Mouse (Mus musculus) heart, embryonic 10.5 days (tissue): ENCODE data around the gene Grb2. TPM values are rescaled to one million over a fixed set of nuclear protein-coding genes. Genes with fewer than 3 reads are reported as not detected.
A peak's percentile ranks its signal among the peaks of the same experiment; 100 is the strongest.

Experiments
- DNase-seq: peaks from one replicate; pipeline ENCODE4 v3.0.0-alpha.2; 2017; ENCODE audit warnings: low spot score
- H3K27ac ChIP-seq: fragments of 300-500 bp; sonication (generic); 2 replicates; pipeline ENCODE4 v1.5.1; 2016; ENCODE audit warnings: mild to moderate bottlenecking
- H3K27me3 ChIP-seq: fragments of 300-500 bp; sonication (generic); 2 replicates; pipeline ENCODE4 v1.6.1; 2016; ENCODE audit warnings: mild to moderate bottlenecking; ENCODE audit not compliant: poor library complexity, insufficient read depth, severe bottlenecking
- H3K36me3 ChIP-seq: fragments of 300-500 bp; sonication (generic); 2 replicates; pipeline ENCODE4 v1.6.1; 2016; ENCODE audit warnings: mild to moderate bottlenecking, moderate library complexity
- H3K4me1 ChIP-seq: fragments of 300-500 bp; sonication (generic); 2 replicates; pipeline ENCODE4 v1.6.1; 2016; ENCODE audit warnings: mild to moderate bottlenecking
- H3K4me3 ChIP-seq: fragments of 300-500 bp; sonication (generic); 2 replicates; pipeline ENCODE4 v1.5.1; 2016; ENCODE audit warnings: mild to moderate bottlenecking, moderate library complexity
- H3K9me3 ChIP-seq: fragments of 300-500 bp; sonication (generic); 2 replicates; pipeline ENCODE4 v1.6.1; 2016; ENCODE audit warnings: mild to moderate bottlenecking, moderate library complexity
- WGBS: fragments of 180-500 bp; shearing (Covaris S2); methylation state at CpG from one replicate; pipeline ENCODE4 v1.1.7; 2016; 5-methylcytosine and 5-hydroxymethylcytosine counted together
- polyA plus RNA-seq: library from polyadenylated mRNA; unstranded; fragments of >200 nt; fragmentation: Nextera tagmentation; extraction: Ambion mirVana; gene quantifications from 2 replicates; pipeline ENCODE4 v1.2.1, GENCODE M21; 2016

The Grb2 gene
- polyA plus RNA-seq, 1 experiment from 2014 or later, result 107 TPM

DNA sequence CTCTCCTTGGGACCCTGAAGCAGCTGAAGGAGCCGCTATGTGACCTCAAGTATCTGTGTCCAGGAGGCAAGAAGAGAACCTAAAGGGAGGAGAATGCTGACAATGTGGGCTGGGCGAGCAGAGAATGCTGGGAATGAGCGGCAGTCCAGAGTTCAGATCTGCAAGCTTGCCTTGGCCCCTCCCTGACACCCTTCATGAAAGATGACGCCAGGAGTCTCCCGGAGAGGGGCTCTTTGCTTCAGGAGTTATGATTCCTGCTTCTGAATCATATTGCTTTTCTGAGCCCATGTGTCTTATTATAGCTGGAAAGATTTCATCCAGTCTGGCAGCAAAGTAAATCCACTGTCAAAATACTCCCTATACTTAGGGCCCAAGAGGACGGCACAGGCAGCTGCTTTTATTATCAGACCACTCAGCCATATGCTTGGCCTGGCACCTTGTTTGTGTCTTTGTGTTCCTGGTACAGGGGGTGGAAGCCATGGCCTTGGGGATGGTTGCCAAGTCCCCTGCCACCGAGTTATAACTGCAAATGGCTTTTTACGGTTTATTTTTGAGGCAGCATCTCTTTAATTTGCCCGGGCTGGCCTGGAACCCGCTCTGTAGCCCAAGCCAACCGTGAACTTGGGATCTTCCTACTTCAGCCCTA lies 25.8 kb upstream of the Grb2 start:
- Histone ChIP-seq H3K36me3 (no peaks in the 10 kb centered on the region), H3K4me3 (no peak overlapping the region), H3K27ac (peak overlapping the region; percentile 44; the same call in 1 of the 2 replicates), H3K9me3 (no peaks in the 10 kb centered on the region), H3K4me1 (peaks cover 23% of the 10 kb centered on the region), H3K27me3 (no peaks in the 10 kb centered on the region)
- WGBS, result 59% methylated on average over 11 of the region's 11 CpGs
- no peak for DNase-seq

DNA sequence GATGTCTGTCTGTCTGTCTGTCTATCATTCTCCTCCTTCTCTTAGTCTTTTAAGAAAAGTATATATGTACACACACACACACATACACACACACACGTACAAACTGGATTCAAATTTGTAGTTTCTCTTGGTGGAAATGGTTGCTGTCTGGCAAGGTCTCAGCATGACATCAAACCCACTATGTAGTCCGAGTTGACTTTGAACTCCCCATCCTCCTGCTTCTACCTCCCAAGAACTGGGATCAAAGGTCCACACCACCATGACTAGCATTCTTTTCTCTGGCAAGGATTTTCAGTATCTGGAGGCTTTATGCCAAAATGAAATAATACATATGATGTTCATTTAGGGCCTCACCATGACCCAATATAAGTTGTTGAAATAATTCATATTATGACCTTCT lies 14.8 kb upstream of the Grb2 start:
- H3K27ac ChIP-seq, result no peak overlapping the region; the same call in 1 of the 2 replicates
- no peak overlapping the region for H3K4me3 ChIP-seq
- 72% methylated on average over 2 of the region's 2 CpGs for whole genome bisulfite sequencing
- H3K36me3 ChIP-seq, result no peaks in the 10 kb centered on the region
- H3K4me1 ChIP-seq, result peaks cover 5% of the 10 kb centered on the region; the same call in 1 of the 2 replicates
- DNase-seq, result no peak
- H3K9me3 ChIP-seq, result no peaks in the 10 kb centered on the region
- no peaks in the 10 kb centered on the region for H3K27me3 ChIP-seq

DNA sequence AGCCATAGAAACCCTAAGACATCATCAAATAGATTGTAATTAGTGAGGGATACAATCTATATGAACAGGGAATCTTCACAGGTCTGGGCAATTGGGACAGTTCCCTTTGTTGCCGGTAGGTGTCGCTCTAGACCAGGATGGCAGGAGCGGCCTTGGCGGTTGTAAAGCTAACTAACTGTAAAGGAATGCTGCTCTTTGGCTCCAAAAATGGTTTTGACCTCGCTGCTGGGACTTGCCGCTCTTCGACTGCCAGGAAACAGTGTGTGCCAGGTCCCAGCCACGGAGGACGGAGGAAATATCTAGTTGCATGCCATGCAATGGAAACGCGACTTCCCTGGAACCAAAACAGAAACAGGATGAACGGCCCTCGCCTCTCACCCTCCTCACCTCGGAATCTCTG lies 14.2 kb upstream of the Grb2 start:
- peak overlapping the region; percentile 49 for H3K27ac ChIP-seq
- H3K9me3 ChIP-seq, result no peaks in the 10 kb centered on the region
- WGBS, result 16% methylated on average over 14 of the region's 14 CpGs
- peaks cover 5% of the 10 kb centered on the region; the same call in 1 of the 2 replicates for H3K4me1 ChIP-seq
- H3K27me3 ChIP-seq, result no peaks in the 10 kb centered on the region
- H3K36me3 ChIP-seq, result no peaks in the 10 kb centered on the region
- DNase-seq, result peak; percentile 88
- H3K4me3 ChIP-seq, result peak overlapping the region; percentile 34; the same call in 1 of the 2 replicates

DNA sequence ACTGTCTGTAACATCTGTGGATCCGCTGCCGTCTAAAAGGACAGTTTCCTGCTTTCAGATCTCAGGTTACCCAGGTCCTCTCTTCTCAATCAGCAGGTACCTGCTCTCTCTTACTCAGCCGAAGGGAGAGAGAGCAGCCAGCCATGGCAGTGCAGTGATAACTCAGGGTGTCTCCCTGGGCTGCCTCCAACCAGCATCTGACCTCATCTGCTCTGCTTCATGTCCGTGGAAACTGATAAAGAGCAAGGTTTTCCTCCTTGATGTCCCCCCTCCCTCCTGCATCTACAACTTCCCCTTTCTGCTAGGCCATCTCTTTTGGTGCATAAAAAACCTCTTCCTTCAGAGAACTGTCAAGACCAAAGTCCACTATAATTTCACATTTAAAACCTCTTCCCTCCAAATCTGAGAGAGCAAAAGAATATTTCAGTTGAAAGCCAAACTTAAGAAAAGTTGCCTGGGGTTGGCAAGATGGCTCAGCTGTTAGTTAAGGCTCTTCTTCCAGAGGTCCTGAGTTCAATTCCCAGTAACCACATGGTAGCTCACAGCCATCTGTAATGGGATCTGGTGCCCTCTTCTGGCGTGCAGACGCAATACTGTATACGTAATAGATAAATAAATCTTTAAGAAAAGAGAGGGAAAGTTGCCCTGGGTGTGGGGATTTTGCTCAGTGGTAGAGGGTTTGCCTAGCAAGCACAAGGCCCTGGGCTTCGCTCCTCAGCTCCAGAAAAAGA lies 9.4 kb upstream of the Grb2 start:
- no peak overlapping the region for H3K27ac ChIP-seq
- no peaks in the 10 kb centered on the region for H3K36me3 ChIP-seq
- H3K27me3 ChIP-seq, result no peaks in the 10 kb centered on the region
- no peak for DNase-seq
- H3K9me3 ChIP-seq, result no peaks in the 10 kb centered on the region
- H3K4me1 ChIP-seq, result peaks cover 6% of the 10 kb centered on the region; the same call in 1 of the 2 replicates
- no peak overlapping the region for H3K4me3 ChIP-seq
- WGBS, result 49% methylated on average over 8 of the region's 8 CpGs

DNA sequence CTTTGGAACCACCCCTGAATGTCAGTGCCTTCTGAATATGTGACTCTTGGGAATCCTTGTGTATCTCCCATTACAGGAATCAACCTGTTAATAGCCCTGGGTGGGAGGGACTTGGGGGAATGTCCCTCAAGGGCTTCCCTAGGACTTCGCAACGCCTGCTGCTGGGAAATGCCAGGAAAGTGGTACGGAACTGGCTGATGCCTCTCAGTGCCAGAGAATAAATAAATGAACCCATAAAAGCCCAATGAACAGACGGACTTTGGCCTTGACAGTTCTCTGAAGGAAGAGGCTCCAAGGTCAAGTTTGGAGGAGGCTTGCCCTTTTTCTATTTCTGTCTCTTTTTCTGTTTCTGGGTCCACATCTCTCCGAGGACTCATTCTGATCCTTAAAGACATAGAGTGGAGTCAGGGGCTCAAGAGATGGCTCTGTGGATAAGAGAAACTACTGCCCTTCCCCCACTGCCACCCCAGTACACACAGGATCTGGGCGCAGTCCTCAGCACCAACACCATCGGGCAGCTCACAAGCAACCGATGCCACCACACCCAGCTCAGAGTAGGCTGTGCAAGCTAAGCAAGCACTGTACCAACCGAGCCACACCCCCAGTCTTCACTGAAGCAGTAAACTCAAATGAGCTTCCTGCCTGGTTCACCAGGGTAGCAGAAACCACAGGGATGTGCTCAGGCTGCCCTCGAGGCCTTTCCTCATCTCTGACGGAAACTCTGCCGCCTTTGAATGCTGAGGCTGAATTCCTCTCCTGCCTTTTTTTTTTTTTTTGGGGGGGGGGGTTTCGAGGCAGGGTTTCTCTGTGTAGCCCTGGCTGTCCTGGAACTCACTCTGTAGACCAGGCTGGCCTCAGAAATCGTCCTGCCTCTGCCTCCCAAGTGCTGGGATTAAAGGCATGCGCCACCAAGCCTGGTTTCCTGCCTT lies 8.3 kb upstream of the Grb2 start:
- H3K9me3 ChIP-seq, result no peaks in the 10 kb centered on the region
- peaks cover 8% of the 10 kb centered on the region; the same call in 1 of the 2 replicates for H3K4me1 ChIP-seq
- H3K27me3 ChIP-seq, result no peaks in the 10 kb centered on the region
- no peak for DNase-seq
- no peak overlapping the region for H3K4me3 ChIP-seq
- WGBS, result 72% methylated on average over 15 of the region's 15 CpGs
- H3K27ac ChIP-seq, result no peak overlapping the region
- no peaks in the 10 kb centered on the region for H3K36me3 ChIP-seq

DNA sequence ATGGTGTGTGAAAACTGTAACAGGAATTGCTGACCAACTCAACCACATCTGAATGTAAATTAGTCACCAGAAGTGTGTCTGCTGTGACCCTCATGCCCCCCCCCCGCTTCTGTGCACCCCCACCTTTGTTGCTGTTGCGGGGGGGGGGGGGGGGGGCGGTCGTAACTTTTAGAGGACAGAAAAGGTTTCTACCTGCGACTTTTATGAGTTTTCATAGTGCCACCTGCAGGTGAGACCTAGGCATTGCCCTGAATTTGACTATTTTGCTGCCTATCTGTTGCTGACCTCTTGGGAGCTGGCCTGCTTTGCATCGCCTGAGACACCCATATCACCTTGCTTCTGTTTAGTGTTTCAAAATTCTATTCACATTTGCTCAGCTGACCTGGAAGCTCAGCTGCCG lies 6.1 kb upstream of the Grb2 start:
- Histone ChIP-seq H3K36me3 (no peaks in the 10 kb centered on the region), H3K27ac (no peak overlapping the region), H3K27me3 (no peaks in the 10 kb centered on the region), H3K9me3 (no peaks in the 10 kb centered on the region), H3K4me1 (peaks cover 14% of the 10 kb centered on the region; the same call in 1 of the 2 replicates), H3K4me3 (no peak overlapping the region)
- WGBS, result 5% methylated on average over 7 of the region's 7 CpGs
- no peak for DNase-seq

DNA sequence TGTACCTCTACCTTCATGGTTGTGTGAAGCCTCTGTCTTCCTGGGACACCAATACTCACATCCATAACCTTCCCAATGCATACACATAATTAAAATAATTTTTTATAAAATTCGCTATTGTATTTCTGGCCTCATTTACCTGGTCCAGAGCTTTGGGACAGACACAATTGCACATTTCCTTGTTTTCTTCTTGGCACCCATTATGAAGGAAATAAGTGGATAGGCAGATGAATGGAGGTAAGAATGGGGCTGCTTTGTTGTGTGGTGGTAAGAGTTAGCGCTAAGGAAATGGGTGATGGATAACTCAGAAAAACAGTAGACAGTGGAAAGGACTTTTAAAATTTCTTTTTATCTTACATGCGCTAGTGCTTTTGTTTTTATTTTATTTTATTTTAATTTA lies 5.0 kb upstream of the Grb2 start:
- no peak overlapping the region for H3K4me3 ChIP-seq
- H3K4me1 ChIP-seq, result peaks cover 21% of the 10 kb centered on the region; the same call in 1 of the 2 replicates
- H3K36me3 ChIP-seq, result no peaks in the 10 kb centered on the region
- no peak overlapping the region for H3K27ac ChIP-seq
- H3K27me3 ChIP-seq, result no peaks in the 10 kb centered on the region
- 90% methylated on average over 3 of the region's 3 CpGs for WGBS
- no peak for DNase-seq
- H3K9me3 ChIP-seq, result no peaks in the 10 kb centered on the region

DNA sequence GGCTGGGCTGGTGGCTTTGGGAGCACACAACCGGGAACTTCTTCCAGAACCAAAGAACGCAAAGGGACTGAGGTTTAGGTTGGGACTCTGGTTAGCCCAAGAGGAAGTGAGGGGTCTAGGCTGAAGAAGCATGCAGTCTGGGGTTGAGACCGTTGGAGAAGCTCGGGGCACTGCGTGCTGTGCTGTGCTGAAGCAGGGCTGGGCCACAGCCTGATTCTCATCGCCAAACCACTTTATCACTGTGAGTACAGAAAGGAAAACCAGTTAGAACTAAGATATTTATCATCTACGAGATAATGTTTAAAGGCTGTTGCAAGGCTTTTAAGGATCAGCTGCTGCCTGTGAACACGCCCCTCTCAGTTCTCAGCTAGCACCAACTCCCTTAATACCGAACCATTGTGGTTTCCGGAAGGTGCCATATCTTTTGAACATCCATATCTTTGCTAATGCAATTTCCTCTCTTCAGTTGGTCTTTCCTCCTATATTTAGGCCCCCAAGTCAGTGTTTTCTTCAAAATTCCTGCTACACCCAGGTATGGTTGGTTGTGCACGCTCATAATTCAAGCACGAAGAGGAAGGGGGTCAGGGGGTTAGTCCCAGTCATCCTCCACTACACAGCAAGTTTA lies 4.4 kb upstream of the Grb2 start:
- no peaks in the 10 kb centered on the region for H3K9me3 ChIP-seq
- H3K27ac ChIP-seq, result no peak overlapping the region
- H3K36me3 ChIP-seq, result no peaks in the 10 kb centered on the region
- H3K4me1 ChIP-seq, result peaks cover 23% of the 10 kb centered on the region; the same call in 1 of the 2 replicates
- 74% methylated on average over 12 of the region's 12 CpGs for WGBS
- no peak for DNase-seq
- H3K4me3 ChIP-seq, result no peak overlapping the region
- no peaks in the 10 kb centered on the region for H3K27me3 ChIP-seq

DNA sequence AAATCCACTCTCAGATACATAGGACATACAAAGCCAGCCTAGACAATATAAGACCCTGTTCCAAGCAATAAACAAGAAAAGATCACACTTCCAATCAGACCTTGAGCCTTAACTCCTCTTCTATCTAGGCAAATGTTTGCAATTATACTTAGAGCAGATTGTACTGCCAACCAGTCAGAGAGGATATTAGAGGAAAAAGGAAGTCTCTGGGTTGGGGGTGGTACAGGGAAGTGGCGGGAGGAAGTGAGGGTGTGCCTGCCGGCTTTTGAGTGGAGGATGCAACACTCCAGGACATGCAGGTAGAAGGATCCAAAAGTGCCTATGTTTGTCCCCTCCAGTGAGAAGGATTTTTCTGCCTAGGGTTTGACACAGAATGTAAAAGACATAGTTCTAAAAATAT lies 3.9 kb upstream of the Grb2 start:
- Histone ChIP-seq H3K9me3 (no peaks in the 10 kb centered on the region), H3K4me3 (no peak overlapping the region), H3K27me3 (no peaks in the 10 kb centered on the region), H3K36me3 (no peaks in the 10 kb centered on the region), H3K27ac (no peak overlapping the region), H3K4me1 (peaks cover 23% of the 10 kb centered on the region)
- WGBS, result 49% methylated on average over 2 of the region's 2 CpGs
- DNase-seq, result no peak

DNA sequence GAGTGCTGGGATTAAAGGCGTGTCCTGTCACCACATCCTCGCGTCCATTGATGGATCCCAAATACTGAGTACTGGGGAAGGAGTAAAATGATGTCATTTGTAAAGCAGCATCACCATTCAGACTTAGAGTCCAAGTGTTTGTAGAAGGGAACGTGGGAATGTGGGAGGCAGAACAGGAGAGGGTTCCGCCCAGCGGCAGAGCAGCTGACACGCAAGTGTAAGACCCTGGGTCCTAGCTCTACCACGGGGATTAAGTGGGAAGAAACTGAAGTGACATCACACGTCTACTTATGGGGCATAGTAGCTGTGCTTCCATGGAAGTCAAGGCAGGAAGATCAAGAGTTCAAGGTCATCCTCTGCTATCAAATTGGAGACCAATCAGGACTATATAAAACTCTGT lies 2.7 kb upstream of the Grb2 start:
- WGBS, result 80% methylated on average over 9 of the region's 9 CpGs
- no peak for DNase-seq

DNA sequence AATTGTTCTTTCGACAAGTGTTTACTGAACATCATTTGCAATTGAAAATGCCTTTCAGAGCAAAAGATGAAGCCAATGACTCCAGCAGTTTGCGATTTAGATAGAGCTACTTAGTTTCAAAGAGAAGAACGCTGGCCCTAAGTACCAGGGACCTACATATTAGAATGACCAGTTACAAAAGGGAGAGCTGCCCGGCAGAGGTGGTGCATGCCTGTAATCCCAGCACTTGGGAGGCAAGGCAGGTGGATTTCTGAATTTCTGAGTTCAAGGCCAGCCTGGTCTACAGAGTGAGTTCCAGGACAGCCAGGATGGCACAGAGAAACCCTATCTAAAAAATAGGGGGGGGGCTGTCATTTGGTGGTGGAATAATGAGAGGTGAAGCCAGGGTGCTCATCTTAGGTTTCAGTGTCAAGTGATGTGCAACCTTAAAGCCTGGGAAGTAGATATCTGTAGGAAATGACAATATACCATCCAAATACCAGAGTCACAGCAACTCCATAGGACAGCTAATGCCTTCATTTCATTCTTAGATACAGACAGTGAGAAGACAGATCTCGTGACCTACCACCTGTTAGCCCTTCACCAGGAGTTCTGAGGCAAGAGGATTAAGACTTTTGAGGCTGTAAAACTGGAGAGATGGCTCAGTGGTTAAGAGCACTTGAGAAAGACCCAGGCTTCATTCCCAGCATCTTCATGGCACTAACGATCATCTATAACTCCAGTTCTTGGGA lies 1.6 kb upstream of the Grb2 start:
- H3K9me3 ChIP-seq, result no peaks in the 10 kb centered on the region
- no peaks in the 10 kb centered on the region for H3K36me3 ChIP-seq
- H3K4me3 ChIP-seq, result peak overlapping the region; percentile 99; the same call in 1 of the 2 replicates
- H3K4me1 ChIP-seq, result peaks cover 41% of the 10 kb centered on the region
- WGBS, result 55% methylated on average over 6 of the region's 6 CpGs
- H3K27ac ChIP-seq, result no peak overlapping the region
- H3K27me3 ChIP-seq, result no peaks in the 10 kb centered on the region
- no peak for DNase-seq

More for the DNA sequence above, 2.7 kb upstream of the Grb2 start:
- H3K4me3 ChIP-seq, result no peak overlapping the region
- H3K27me3 ChIP-seq, result no peaks in the 10 kb centered on the region
- peaks cover 34% of the 10 kb centered on the region for H3K4me1 ChIP-seq
- no peaks in the 10 kb centered on the region for H3K9me3 ChIP-seq
- H3K36me3 ChIP-seq, result no peaks in the 10 kb centered on the region
- no peak overlapping the region for H3K27ac ChIP-seq
